Mouse (Mus musculus): Measurements from ENCODE around the gene Cnnm2.
A peak's percentile ranks its signal among the peaks of the same experiment; 100 is the strongest.

Gene Cnnm2

DNA sequence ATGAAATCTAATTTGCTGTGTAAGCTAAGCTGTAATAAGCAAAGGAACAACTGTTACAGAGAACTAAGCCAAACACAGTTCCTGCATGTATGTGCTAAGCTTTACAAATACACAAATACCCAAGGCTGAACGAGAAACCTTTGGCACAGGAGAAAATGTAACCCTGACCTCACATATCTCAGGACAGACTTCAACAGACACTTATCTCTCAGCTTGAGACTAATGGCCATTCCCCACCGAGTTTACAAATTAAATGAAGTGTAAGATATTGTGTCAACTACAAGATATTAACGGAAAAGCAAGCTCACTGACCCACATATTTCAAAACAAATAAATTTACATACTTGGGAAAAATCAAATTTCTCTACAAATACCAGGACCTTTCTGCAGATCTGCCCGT lies 166.7 kb downstream of the Cnnm2 start:
- no peak for DNase-seq (ENCODE audit: low read depth, low spot score)

DNA sequence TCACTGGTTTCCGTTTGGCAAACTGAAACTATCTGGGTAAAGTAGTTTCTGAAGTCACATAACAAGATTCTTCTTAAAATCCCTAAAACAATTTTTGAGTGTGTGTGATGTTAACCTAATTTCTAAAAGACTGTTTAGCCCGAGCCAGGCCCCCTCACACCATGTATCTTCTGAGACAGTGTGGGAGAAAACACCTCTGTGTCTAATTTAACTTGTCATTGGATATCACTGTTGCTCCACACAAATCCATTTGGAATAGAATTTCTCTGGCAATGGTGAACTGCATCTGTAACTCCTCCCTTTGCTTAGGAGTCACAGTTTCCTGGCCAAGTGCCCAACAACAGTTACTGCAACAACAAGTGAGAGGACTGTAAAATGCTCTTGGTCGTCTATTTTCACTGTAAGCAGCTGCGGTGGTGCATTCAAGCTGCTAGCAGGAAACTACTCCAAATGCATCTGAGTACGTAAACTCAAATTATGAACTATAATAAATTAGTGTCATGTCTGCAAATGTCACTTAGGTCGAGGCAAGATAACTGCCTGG lies 167.7 kb downstream of the Cnnm2 start:
- peak; percentile 7 for DNase-seq (ENCODE audit: low read depth, low spot score)
